Mouse (Mus musculus): ENCODE data around the gene Ctf1. TPM values are rescaled to one million over a fixed set of nuclear protein-coding genes. Genes with fewer than 3 reads are reported as not detected.

Gene Ctf1
- total RNA-seq (2014; rRNA removed) (6.5 and 6.6 TPM in 2 replicates), polyA plus RNA-seq (2015; fragmentation: Nextera tagmentation; extraction: Ambion mirVana) (3.8 and 4.3 TPM in 2 replicates)

- Histone ChIP-seq H3K9ac (peak within 1 kb of the TSS; percentile 39; the same call in 1 of the 2 replicates), H3K27ac (ENCODE audit: low read depth, low read length) (peak within 1 kb of the TSS; percentile 64; the same call in 1 of the 2 replicates), H3K4me3 (ENCODE audit: low read depth, low read length) (peak within 1 kb of the TSS; percentile 32), H3K4me1 (ENCODE audit: insufficient read depth) (peaks cover 17% of the 10 kb centered on the region; the same call in 1 of the 2 replicates), H3K27me3 (ENCODE audit: insufficient read depth, low read length) (no peaks in the 10 kb centered on the region), H3K4me2 (ENCODE audit: low read depth) (peak within 1 kb of the TSS; percentile 56), H3K9me3 (ENCODE audit: low read length) (no peaks in the 10 kb centered on the region), H3K36me3 (ENCODE audit: insufficient read depth) (no peaks in the 10 kb centered on the region)
- TF ChIP-seq CTCF (IDR thresholded peaks at IDR 0.05; ENCODE audit: low read depth): no peak
- ATAC-seq (peak; percentile 72), DNase-seq (peak; percentile 85)
- WGBS: 1% methylated on average over 28 of the region's 28 CpGs
These were observed at the start of gene Ctf1 for GRCm38 (mm10) chr7:127712461-127713385. Ctf1 (plus strand) TSS chr7:127712736.

GRCm38 (mm10) chr7:127662926-127663325, 49.6 kb upstream of the Ctf1 start:
- TF ChIP-seq CTCF (IDR thresholded peaks at IDR 0.05; ENCODE audit: low read depth): no peak
- H3K27me3 ChIP-seq (ENCODE audit: insufficient read depth, low read length): no peaks in the 10 kb centered on the region
- no peak overlapping the region for H3K27ac ChIP-seq (ENCODE audit: low read depth, low read length)
- no peaks in the 10 kb centered on the region for H3K4me1 ChIP-seq (ENCODE audit: insufficient read depth)
- H3K4me3 ChIP-seq (ENCODE audit: low read depth, low read length): no peak overlapping the region
- H3K9me3 ChIP-seq (ENCODE audit: low read length): no peaks in the 10 kb centered on the region
- DNase-seq: no peak
- H3K9ac ChIP-seq: no peak overlapping the region
- no peak for ATAC-seq
- H3K4me2 ChIP-seq (ENCODE audit: low read depth): no peak overlapping the region
- H3K36me3 ChIP-seq (ENCODE audit: insufficient read depth): peaks cover 21% of the 10 kb centered on the region
- WGBS: 86% methylated on average over 6 of the region's 6 CpGs

GRCm38 (mm10) chr7:127666066-127666654, 46.4 kb upstream of the Ctf1 start:
- no peak for ATAC-seq
- Histone ChIP-seq H3K9ac (no peak overlapping the region), H3K4me2 (ENCODE audit: low read depth) (no peak overlapping the region), H3K27ac (ENCODE audit: low read depth, low read length) (no peak overlapping the region), H3K27me3 (ENCODE audit: insufficient read depth, low read length) (no peaks in the 10 kb centered on the region), H3K36me3 (ENCODE audit: insufficient read depth) (peaks cover 21% of the 10 kb centered on the region), H3K4me1 (ENCODE audit: insufficient read depth) (no peaks in the 10 kb centered on the region), H3K4me3 (ENCODE audit: low read depth, low read length) (no peak overlapping the region), H3K9me3 (ENCODE audit: low read length) (no peaks in the 10 kb centered on the region)
- WGBS: 93% methylated on average over 6 of the region's 6 CpGs
- TF ChIP-seq CTCF (IDR thresholded peaks at IDR 0.05; ENCODE audit: low read depth): no peak
- no peak for DNase-seq

- TF ChIP-seq CTCF (IDR thresholded peaks at IDR 0.05; ENCODE audit: low read depth): no peak
- Histone ChIP-seq H3K4me1 (ENCODE audit: insufficient read depth) (no peaks in the 10 kb centered on the region), H3K27ac (ENCODE audit: low read depth, low read length) (no peak overlapping the region), H3K9ac (no peak overlapping the region), H3K27me3 (ENCODE audit: insufficient read depth, low read length) (no peaks in the 10 kb centered on the region), H3K4me2 (ENCODE audit: low read depth) (no peak overlapping the region), H3K9me3 (ENCODE audit: low read length) (no peaks in the 10 kb centered on the region), H3K4me3 (ENCODE audit: low read depth, low read length) (no peak overlapping the region), H3K36me3 (ENCODE audit: insufficient read depth) (peaks cover 21% of the 10 kb centered on the region)
- WGBS: 90% methylated on average over 13 of the region's 13 CpGs
- ATAC-seq (no peak), DNase-seq (no peak)
These were observed 45.9 kb upstream of the Ctf1 start for GRCm38 (mm10) chr7:127666679-127667078.

- Histone ChIP-seq H3K4me1 (ENCODE audit: insufficient read depth) (no peaks in the 10 kb centered on the region), H3K4me3 (ENCODE audit: low read depth, low read length) (no peak overlapping the region), H3K27me3 (ENCODE audit: insufficient read depth, low read length) (no peaks in the 10 kb centered on the region), H3K9ac (no peak overlapping the region), H3K36me3 (ENCODE audit: insufficient read depth) (peaks cover 21% of the 10 kb centered on the region), H3K4me2 (ENCODE audit: low read depth) (no peak overlapping the region), H3K9me3 (ENCODE audit: low read length) (no peaks in the 10 kb centered on the region), H3K27ac (ENCODE audit: low read depth, low read length) (no peak overlapping the region)
- ATAC-seq (no peak), DNase-seq (peak; percentile 21)
- 74% methylated on average over 8 of the region's 8 CpGs for WGBS
- TF ChIP-seq CTCF (IDR thresholded peaks at IDR 0.05; ENCODE audit: low read depth): no peak
These were observed 45.4 kb upstream of the Ctf1 start for GRCm38 (mm10) chr7:127667171-127667570.

- DNase-seq (no peak), ATAC-seq (no peak)
- Histone ChIP-seq H3K9ac (no peak overlapping the region), H3K4me1 (ENCODE audit: insufficient read depth) (0 out of 2 replicates have a peak, but pooled peaks cover 2% of the 10 kb centered on the region), H3K4me3 (ENCODE audit: low read depth, low read length) (no peak overlapping the region), H3K4me2 (ENCODE audit: low read depth) (no peak overlapping the region), H3K36me3 (ENCODE audit: insufficient read depth) (no peaks in the 10 kb centered on the region; the same call in 1 of the 2 replicates), H3K27me3 (ENCODE audit: insufficient read depth, low read length) (no peaks in the 10 kb centered on the region), H3K27ac (ENCODE audit: low read depth, low read length) (no peak overlapping the region), H3K9me3 (ENCODE audit: low read length) (no peaks in the 10 kb centered on the region)
- TF ChIP-seq CTCF (IDR thresholded peaks at IDR 0.05; ENCODE audit: low read depth): no peak
- WGBS: 85% methylated on average over 11 of the region's 11 CpGs
These were observed 40.4 kb upstream of the Ctf1 start for GRCm38 (mm10) chr7:127671880-127672774.

Data from forebrain, postnatal 0 days (tissue).